ENCODE assay signal across 25 mouse cellular contexts in the genomic region with DNA sequence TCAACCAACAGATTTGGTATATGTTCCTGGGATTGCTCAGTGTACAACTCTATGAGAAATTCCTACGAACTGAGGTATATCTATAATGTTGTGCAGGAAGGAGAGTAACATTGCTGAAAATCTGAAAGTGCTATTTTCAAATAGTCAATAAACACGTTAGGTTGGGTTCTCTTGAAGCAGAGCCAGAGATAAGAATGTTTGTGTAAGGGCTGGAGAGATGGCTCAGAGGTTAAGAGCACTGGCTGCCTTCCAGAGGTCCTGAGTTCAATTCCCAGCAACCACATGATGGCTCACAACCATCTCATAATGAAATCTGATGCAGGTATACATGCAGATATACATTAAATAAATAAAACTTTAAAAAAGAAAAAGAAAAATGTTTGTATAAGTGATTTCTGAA.
"Had no signal": no experiment of that assay in that cellular context is flagged by ENCODE, and none has a peak within 500 bp of the region (broad histone marks: within the 10 kb centered on the region; RNA-seq: fewer than 3 reads in every experiment).

No protein-coding gene starts in this region.

- H3K36me3 ChIP-seq: embryonic facial prominence, embryonic 10.5 days; embryonic facial prominence, embryonic 12.5 days; embryonic facial prominence, embryonic 15.5 days; forebrain, embryonic 10.5 days; forebrain, embryonic 12.5 days; forebrain, embryonic 15.5 days had no signal

- H3K4me2 ChIP-seq: embryonic facial prominence, embryonic 12.5 days; embryonic facial prominence, embryonic 13.5 days; embryonic facial prominence, embryonic 15.5 days; forebrain, embryonic 12.5 days; forebrain, embryonic 13.5 days; forebrain, embryonic 15.5 days had no signal

- ATAC-seq: forebrain, embryonic 13.5 days; forebrain, embryonic 14.5 days; forebrain, embryonic 15.5 days; forebrain, embryonic 16.5 days; forebrain, postnatal 0 days had no signal

- H3K4me1 ChIP-seq: embryonic facial prominence, embryonic 10.5 days; embryonic facial prominence, embryonic 12.5 days; forebrain, embryonic 10.5 days; forebrain, embryonic 12.5 days; forebrain, embryonic 13.5 days; forebrain, embryonic 15.5 days had no signal

- H3K9me3 ChIP-seq: embryonic facial prominence, embryonic 10.5 days; embryonic facial prominence, embryonic 12.5 days; embryonic facial prominence, embryonic 13.5 days; embryonic facial prominence, embryonic 15.5 days; forebrain, embryonic 10.5 days; forebrain, embryonic 12.5 days; forebrain, embryonic 13.5 days; forebrain, embryonic 15.5 days had no signal

- H3K9ac ChIP-seq: embryonic facial prominence, embryonic 12.5 days; embryonic facial prominence, embryonic 13.5 days; embryonic facial prominence, embryonic 15.5 days; forebrain, embryonic 12.5 days; forebrain, embryonic 13.5 days; forebrain, embryonic 15.5 days; forebrain, postnatal 0 days had no signal

- H3K27ac ChIP-seq: embryonic facial prominence, embryonic 10.5 days; embryonic facial prominence, embryonic 12.5 days; embryonic facial prominence, embryonic 13.5 days; embryonic facial prominence, embryonic 15.5 days; forebrain, embryonic 10.5 days; forebrain, embryonic 12.5 days; forebrain, embryonic 13.5 days; forebrain, embryonic 15.5 days; gastrocnemius, adult 2 months; heart, adult 2 months had no signal

- H3K27me3 ChIP-seq: embryonic facial prominence, embryonic 12.5 days; embryonic facial prominence, embryonic 13.5 days; embryonic facial prominence, embryonic 15.5 days; forebrain, embryonic 12.5 days; forebrain, embryonic 13.5 days; forebrain, embryonic 15.5 days had no signal

- H3K4me3 ChIP-seq: embryonic facial prominence, embryonic 10.5 days; embryonic facial prominence, embryonic 12.5 days; embryonic facial prominence, embryonic 13.5 days; embryonic facial prominence, embryonic 15.5 days; erythroblast, embryonic 14.5 days; forebrain, embryonic 10.5 days; forebrain, embryonic 12.5 days; forebrain, embryonic 13.5 days; forebrain, embryonic 15.5 days; gastrocnemius, adult 2 months; heart, adult 2 months had no signal

- DNase-seq: cerebellum, adult 8-10 months; cerebellum, adult 9-10 months; cerebellum, adult 9-11 months; cerebellum, postnatal 10 days; cerebellum, postnatal 14 days; cerebellum, postnatal 36 days; embryo, embryonic 11 days; forebrain, postnatal 0 days; gastrocnemius, adult 2 months; gastrocnemius, postnatal 10 days; gastrocnemius, postnatal 14 days; gastrocnemius, postnatal 25 days; gastrocnemius, postnatal 36 days had no signal
